Mouse (Mus musculus): ENCODE measurements at regions not wholly inside any gene's neighbourhood (a gene's known extent, or its start where the extent isn't known, plus 50 kb on each side); places are given as distances from the start of the nearest gene placed in this dataset.

DNA sequence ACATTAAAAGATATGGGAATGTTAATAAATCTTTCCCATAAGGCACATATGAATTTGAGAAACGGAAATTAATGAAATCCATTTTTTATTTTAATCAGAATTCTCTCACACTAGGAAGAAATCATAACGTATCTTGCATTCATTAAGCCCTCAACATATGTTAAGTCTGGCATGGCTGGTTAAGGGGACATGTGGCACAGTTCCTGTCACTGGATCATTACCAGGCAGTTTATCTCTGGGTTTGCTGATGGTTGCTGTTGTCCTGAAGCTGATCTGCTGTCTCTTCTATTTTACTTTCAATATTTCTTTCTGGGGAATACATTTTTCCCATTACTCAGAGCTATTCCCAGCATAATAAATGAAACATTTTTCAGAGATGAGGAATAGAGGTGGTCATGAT lies 1099.3 kb upstream of the Cdh9 start:
- Histone ChIP-seq H3K9ac (replicated peaks; ENCODE audit: low read length) (no peak overlapping the region), H3K4me3 (ENCODE audit: low read length) (no peak overlapping the region), H3K27ac (no peak overlapping the region), H3K4me2 (ENCODE audit: low read depth, low read length) (no peak overlapping the region), H3K9me3 (ENCODE audit: low read length) (no peaks in the 10 kb centered on the region), H3K4me1 (ENCODE audit: insufficient read depth, low read length) (no peaks in the 10 kb centered on the region), H3K27me3 (ENCODE audit: insufficient read depth, low read length) (no peaks in the 10 kb centered on the region), H3K36me3 (ENCODE audit: insufficient read depth, low read length) (no peaks in the 10 kb centered on the region)
- ATAC-seq, result no peak
- no peak for DNase-seq (ENCODE audit: low spot score)
- no peak for TF ChIP-seq CTCF (IDR thresholded peaks at IDR 0.05; ENCODE audit: low read depth)
- WGBS, result 52% methylated on average over 2 of the region's 2 CpGs

DNA sequence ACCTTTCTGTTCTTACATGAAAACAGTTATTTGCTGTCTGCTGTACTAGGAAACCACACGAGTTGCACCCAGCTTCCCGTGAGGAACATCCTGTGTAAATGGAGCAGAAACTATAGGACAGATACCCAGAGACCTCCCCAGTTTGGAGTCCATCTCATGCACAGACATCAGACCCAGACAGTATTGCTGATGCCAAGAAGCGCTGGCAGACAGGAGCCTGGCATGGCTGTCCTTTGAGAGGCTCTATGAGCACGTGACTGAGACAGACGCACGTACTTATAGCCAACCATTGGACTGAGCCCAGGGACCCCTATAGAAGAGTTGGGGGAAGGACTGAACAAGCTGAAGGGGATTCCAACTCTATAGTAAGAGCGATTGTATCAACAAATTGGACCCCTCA lies 1098.3 kb upstream of the Cdh9 start:
- no peaks in the 10 kb centered on the region for H3K27me3 ChIP-seq (ENCODE audit: insufficient read depth, low read length)
- no peaks in the 10 kb centered on the region for H3K36me3 ChIP-seq (ENCODE audit: insufficient read depth, low read length)
- 82% methylated on average over 7 of the region's 7 CpGs for WGBS
- no peak overlapping the region for H3K9ac ChIP-seq (replicated peaks; ENCODE audit: low read length)
- no peak overlapping the region for H3K4me2 ChIP-seq (ENCODE audit: low read depth, low read length)
- ATAC-seq (no peak), DNase-seq (ENCODE audit: low spot score) (no peak)
- TF ChIP-seq CTCF (IDR thresholded peaks at IDR 0.05; ENCODE audit: low read depth), result no peak
- H3K27ac ChIP-seq, result no peak overlapping the region
- H3K4me1 ChIP-seq (ENCODE audit: insufficient read depth, low read length), result no peaks in the 10 kb centered on the region
- no peak overlapping the region for H3K4me3 ChIP-seq (ENCODE audit: low read length)
- no peaks in the 10 kb centered on the region for H3K9me3 ChIP-seq (ENCODE audit: low read length)

DNA sequence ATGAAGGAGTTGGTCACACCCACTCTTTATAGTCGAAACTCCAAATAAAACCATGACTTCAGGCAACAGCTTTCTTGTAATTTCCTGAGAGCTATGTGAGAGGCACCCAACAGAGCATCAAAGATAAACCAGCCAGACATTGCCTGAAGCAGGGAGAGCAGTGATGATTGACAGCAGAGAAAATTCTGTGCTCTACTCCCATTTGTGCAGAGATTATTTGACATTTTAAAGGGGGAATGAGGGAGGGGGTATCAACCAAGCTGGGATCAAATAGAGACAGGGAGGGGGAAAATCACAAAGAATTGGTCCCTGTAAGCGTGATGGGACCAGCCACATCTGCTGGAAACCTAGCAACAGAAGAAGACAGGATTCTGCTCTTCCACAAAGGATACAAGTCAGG lies 1091.4 kb upstream of the Cdh9 start:
- no peak overlapping the region for H3K27ac ChIP-seq
- H3K36me3 ChIP-seq (ENCODE audit: insufficient read depth, low read length), result no peaks in the 10 kb centered on the region
- no peak for DNase-seq (ENCODE audit: low spot score)
- no peak overlapping the region for H3K4me3 ChIP-seq (ENCODE audit: low read length)
- no peak overlapping the region for H3K4me2 ChIP-seq (ENCODE audit: low read depth, low read length)
- no peaks in the 10 kb centered on the region for H3K27me3 ChIP-seq (ENCODE audit: insufficient read depth, low read length)
- no peaks in the 10 kb centered on the region for H3K4me1 ChIP-seq (ENCODE audit: insufficient read depth, low read length)
- TF ChIP-seq CTCF (IDR thresholded peaks at IDR 0.05; ENCODE audit: low read depth), result no peak
- 36% methylated on average over 2 of the region's 2 CpGs for WGBS
- no peak for ATAC-seq
- H3K9ac ChIP-seq (replicated peaks; ENCODE audit: low read length), result no peak overlapping the region
- H3K9me3 ChIP-seq (ENCODE audit: low read length), result no peaks in the 10 kb centered on the region

DNA sequence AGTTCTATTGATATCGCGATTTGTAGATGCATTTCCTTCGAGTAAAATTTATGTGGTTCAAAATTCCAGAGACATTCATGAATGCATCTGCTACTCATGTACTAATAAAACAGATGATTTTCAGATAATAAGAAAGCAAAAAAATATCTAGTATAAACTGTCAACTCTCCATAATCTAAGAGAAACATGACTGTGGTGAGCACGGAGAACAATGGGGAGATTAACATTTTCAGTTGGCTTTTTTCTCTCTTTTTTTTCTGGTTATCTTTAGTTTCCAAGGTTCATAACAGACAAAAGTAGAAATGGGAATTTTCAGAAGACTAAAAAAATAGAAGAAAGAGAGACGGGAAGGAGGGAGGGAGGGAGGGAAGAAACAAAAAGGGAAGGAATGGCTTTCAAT lies 1079.8 kb upstream of the Cdh9 start:
- Histone ChIP-seq H3K36me3 (ENCODE audit: insufficient read depth, low read length) (no peaks in the 10 kb centered on the region), H3K4me1 (ENCODE audit: insufficient read depth, low read length) (no peaks in the 10 kb centered on the region), H3K27ac (no peak overlapping the region), H3K9ac (replicated peaks; ENCODE audit: low read length) (no peak overlapping the region), H3K4me3 (ENCODE audit: low read length) (no peak overlapping the region), H3K27me3 (ENCODE audit: insufficient read depth, low read length) (no peaks in the 10 kb centered on the region), H3K4me2 (ENCODE audit: low read depth, low read length) (no peak overlapping the region), H3K9me3 (ENCODE audit: low read length) (no peaks in the 10 kb centered on the region)
- DNase-seq (ENCODE audit: low spot score), result no peak
- ATAC-seq, result no peak
- 85% methylated on average over 5 of the region's 5 CpGs for WGBS
- TF ChIP-seq CTCF (IDR thresholded peaks at IDR 0.05; ENCODE audit: low read depth), result no peak

DNA sequence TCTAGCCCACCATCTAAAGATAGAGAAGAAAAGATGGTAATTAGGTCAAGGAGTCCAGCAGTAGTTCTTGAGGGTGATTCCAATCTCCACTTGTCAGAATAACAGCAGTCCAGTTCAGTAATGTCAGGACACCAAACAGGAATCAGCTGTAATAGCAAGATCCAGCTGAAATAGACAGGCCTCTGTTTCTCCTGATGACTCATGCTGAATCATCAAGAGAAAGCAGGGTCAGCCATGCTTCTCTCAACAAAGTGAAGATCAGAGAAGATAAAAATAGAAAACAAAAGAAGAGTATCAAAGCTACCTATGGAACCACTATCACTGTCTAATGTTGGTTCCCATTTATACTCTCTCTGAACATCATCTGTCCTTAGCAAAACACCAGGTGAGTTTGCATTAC lies 1061.8 kb upstream of the Cdh9 start:
- Histone ChIP-seq H3K27ac (no peak overlapping the region), H3K27me3 (ENCODE audit: insufficient read depth, low read length) (no peaks in the 10 kb centered on the region), H3K9ac (replicated peaks; ENCODE audit: low read length) (no peak overlapping the region), H3K4me3 (ENCODE audit: low read length) (no peak overlapping the region), H3K4me1 (ENCODE audit: insufficient read depth, low read length) (no peaks in the 10 kb centered on the region), H3K4me2 (ENCODE audit: low read depth, low read length) (no peak overlapping the region), H3K9me3 (ENCODE audit: low read length) (no peaks in the 10 kb centered on the region), H3K36me3 (ENCODE audit: insufficient read depth, low read length) (no peaks in the 10 kb centered on the region)
- ATAC-seq (no peak), DNase-seq (ENCODE audit: low spot score) (no peak)
- no peak for TF ChIP-seq CTCF (IDR thresholded peaks at IDR 0.05; ENCODE audit: low read depth)

DNA sequence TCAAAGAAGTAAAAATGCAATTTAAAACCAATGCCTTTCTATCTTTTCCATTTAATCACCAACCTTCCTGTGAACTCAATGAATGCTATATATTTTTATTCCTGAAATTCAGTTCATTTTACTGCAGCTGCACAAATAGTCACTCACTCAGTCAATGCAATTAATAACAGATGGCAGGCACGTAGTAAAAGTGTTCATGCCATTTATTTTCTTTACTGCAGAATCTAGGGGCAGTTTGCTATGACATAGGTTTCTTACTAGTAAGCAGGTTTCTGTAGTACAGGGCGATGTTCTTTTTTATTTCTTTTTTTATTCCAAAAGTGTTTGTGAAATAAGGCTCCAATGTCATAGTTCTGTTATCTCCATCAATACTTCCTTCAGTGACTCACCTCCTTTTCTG lies 1035.8 kb upstream of the Cdh9 start:
- WGBS, result 71% methylated on average over 2 of the region's 2 CpGs
- Histone ChIP-seq H3K27me3 (ENCODE audit: insufficient read depth, low read length) (no peaks in the 10 kb centered on the region), H3K4me3 (ENCODE audit: low read length) (no peak overlapping the region), H3K9me3 (ENCODE audit: low read length) (no peaks in the 10 kb centered on the region), H3K27ac (no peak overlapping the region), H3K4me2 (ENCODE audit: low read depth, low read length) (no peak overlapping the region), H3K4me1 (ENCODE audit: insufficient read depth, low read length) (no peaks in the 10 kb centered on the region), H3K9ac (replicated peaks; ENCODE audit: low read length) (no peak overlapping the region), H3K36me3 (ENCODE audit: insufficient read depth, low read length) (no peaks in the 10 kb centered on the region)
- ATAC-seq (no peak), DNase-seq (ENCODE audit: low spot score) (no peak)
- no peak for TF ChIP-seq CTCF (IDR thresholded peaks at IDR 0.05; ENCODE audit: low read depth)

DNA sequence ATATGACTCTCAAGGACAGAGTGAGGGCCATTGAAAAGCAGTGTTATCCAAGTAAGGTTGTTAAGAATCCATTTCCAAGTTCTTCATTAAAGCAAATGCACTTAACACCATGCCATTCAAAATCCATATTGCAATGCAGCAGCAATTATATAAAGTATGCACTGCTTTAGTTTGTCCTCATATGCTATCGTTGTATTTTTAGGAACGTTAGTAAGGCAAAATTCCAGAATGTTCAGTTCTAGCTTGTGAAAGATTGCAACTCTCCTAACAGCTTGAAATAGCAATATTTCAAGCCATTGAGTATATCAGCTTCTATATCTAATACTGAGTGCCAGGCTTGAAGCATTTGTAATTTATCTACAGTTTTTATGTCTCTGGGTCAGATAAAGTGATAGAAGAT lies 1011.9 kb upstream of the Cdh9 start:
- 81% methylated on average over 2 of the region's 2 CpGs for WGBS
- no peak overlapping the region for H3K4me3 ChIP-seq (ENCODE audit: low read length)
- ATAC-seq (no peak), DNase-seq (ENCODE audit: low spot score) (no peak)
- H3K9me3 ChIP-seq (ENCODE audit: low read length), result no peaks in the 10 kb centered on the region
- no peak for TF ChIP-seq CTCF (IDR thresholded peaks at IDR 0.05; ENCODE audit: low read depth)
- H3K4me2 ChIP-seq (ENCODE audit: low read depth, low read length), result no peak overlapping the region
- H3K27ac ChIP-seq, result no peak overlapping the region
- no peaks in the 10 kb centered on the region for H3K4me1 ChIP-seq (ENCODE audit: insufficient read depth, low read length)
- H3K9ac ChIP-seq (replicated peaks; ENCODE audit: low read length), result no peak overlapping the region
- H3K36me3 ChIP-seq (ENCODE audit: insufficient read depth, low read length), result no peaks in the 10 kb centered on the region
- no peaks in the 10 kb centered on the region for H3K27me3 ChIP-seq (ENCODE audit: insufficient read depth, low read length)

All from hindbrain, postnatal 0 days (tissue).